ENCODE assay signal across 26 mouse cellular contexts in the genomic region with DNA sequence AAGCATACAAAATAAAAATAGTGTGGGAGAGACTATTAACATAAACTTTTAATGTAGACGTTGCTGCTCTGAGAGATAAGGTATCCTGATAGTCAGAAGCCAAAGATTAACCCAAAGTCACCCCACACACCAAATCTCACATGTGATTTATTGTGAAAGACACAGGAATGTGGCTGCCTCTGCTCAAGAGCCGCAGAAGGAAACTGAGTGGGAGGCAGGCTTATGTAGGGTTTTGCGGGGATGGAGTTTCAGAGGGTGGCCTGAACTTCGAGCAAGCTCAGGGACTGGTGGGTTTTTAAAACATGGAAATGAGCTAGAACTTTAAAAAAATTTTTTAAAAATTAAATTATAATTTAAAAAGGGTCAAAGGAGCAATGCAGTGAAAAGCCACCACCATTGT. TPM values are rescaled to one million over a fixed set of nuclear protein-coding genes. Genes with fewer than 3 reads are reported as not detected.
A peak's percentile ranks its signal among the peaks of the same experiment; 100 is the strongest.
DNase-seq lines count a peak whose midpoint lies in the region; ATAC-seq and TF ChIP-seq lines count a peak whose summit lies in the region.
"Had no signal": no experiment of that assay in that cellular context is flagged by ENCODE, and none has a peak within 500 bp of the region (broad histone marks: within the 10 kb centered on the region; RNA-seq: fewer than 3 reads in every experiment).

No protein-coding gene starts in this region.

- TF ChIP-seq EP300 in lung, postnatal 0 days (IDR thresholded peaks at IDR 0.05): no peak

- no peak overlapping the region for H3K9ac ChIP-seq in kidney, postnatal 0 days (ENCODE audit: low read depth, low read length)
- no peak overlapping the region for H3K9ac ChIP-seq in intestine, embryonic 16.5 days (ENCODE audit: low read depth, low read length)
- no peak overlapping the region for H3K9ac ChIP-seq in lung, postnatal 0 days (replicated peaks; ENCODE audit: low read depth)
- H3K9ac ChIP-seq: embryonic facial prominence, embryonic 13.5 days; forebrain, embryonic 12.5 days; forebrain, embryonic 15.5 days; hindbrain, embryonic 13.5 days had no signal

- 28% methylated on average over 4 of the region's 4 CpGs for WGBS in kidney, postnatal 0 days
- 54% methylated on average over 4 of the region's 4 CpGs for WGBS in intestine, embryonic 16.5 days
- WGBS in lung, postnatal 0 days: 50% methylated on average over 4 of the region's 4 CpGs

- H3K27me3 ChIP-seq in kidney, postnatal 0 days (ENCODE audit: insufficient read depth, low read length): peaks cover 14% of the 10 kb centered on the region; the same call in 1 of the 2 replicates
- H3K27me3 ChIP-seq in intestine, embryonic 16.5 days (replicated peaks; ENCODE audit: control insufficient read depth, insufficient read depth, low read length): peaks cover 7% of the 10 kb centered on the region
- H3K27me3 ChIP-seq in lung, postnatal 0 days (replicated peaks; ENCODE audit: insufficient read depth, low read length): 0 out of 2 replicates have a peak, but pooled peaks cover 16% of the 10 kb centered on the region

- H3K4me2 ChIP-seq in kidney, postnatal 0 days (ENCODE audit: low read length): no peak overlapping the region
- H3K4me2 ChIP-seq in intestine, embryonic 16.5 days (ENCODE audit: low read depth, low read length): no peak overlapping the region
- H3K4me2 ChIP-seq in lung, postnatal 0 days (replicated peaks; ENCODE audit: low read depth, low read length): no peak overlapping the region
- H3K4me2 ChIP-seq: embryonic facial prominence, embryonic 13.5 days; forebrain, embryonic 12.5 days; forebrain, embryonic 15.5 days; heart, embryonic 11.5 days; hindbrain, embryonic 13.5 days had no signal

- DNase-seq in kidney, postnatal 0 days (ENCODE audit: low spot score): peak; percentile 53
- no peak for DNase-seq in kidney, adult 11 months
- peak; percentile 22 for DNase-seq in brain, adult 2 months (ENCODE audit: low read depth, low spot score)
- DNase-seq in lung, postnatal 0 days (ENCODE audit: low spot score): no peak
- no peak for DNase-seq in frontal cortex, postnatal 36 days (ENCODE audit: low spot score in 2 of 2)
- DNase-seq: adrenal gland, adult 2 months; adrenal gland, postnatal 14 days; cerebellum, adult 11-12 months; cerebellum, adult 8-10 months; cerebellum, postnatal 10 days; cerebellum, postnatal 36 days; embryo, embryonic 11 days; gastrocnemius, postnatal 10 days; gastrocnemius, postnatal 36 days; heart, postnatal 36 days had no signal

- no peak overlapping the region for H3K27ac ChIP-seq in kidney, postnatal 0 days
- H3K27ac ChIP-seq in intestine, embryonic 16.5 days (ENCODE audit: low read length): peak overlapping the region; percentile 69
- no peak overlapping the region for H3K27ac ChIP-seq in lung, postnatal 0 days (ENCODE audit: low read length)
- H3K27ac ChIP-seq: embryonic facial prominence, embryonic 10.5 days; embryonic facial prominence, embryonic 13.5 days; forebrain, embryonic 12.5 days; forebrain, embryonic 15.5 days; hindbrain, embryonic 10.5 days; hindbrain, embryonic 13.5 days had no signal

- no peak for TF ChIP-seq CTCF in kidney, postnatal 0 days (IDR thresholded peaks at IDR 0.05; ENCODE audit: low read depth)
- no peak for TF ChIP-seq CTCF in lung, postnatal 0 days (IDR thresholded peaks at IDR 0.05)

- H3K4me1 ChIP-seq in kidney, postnatal 0 days (replicated peaks; ENCODE audit: insufficient read depth, low read length): peaks cover 6% of the 10 kb centered on the region; the same call in 1 of the 2 replicates
- peaks cover 15% of the 10 kb centered on the region for H3K4me1 ChIP-seq in intestine, embryonic 16.5 days (ENCODE audit: control insufficient read depth, insufficient read depth, low read length)
- H3K4me1 ChIP-seq in lung, postnatal 0 days (ENCODE audit: insufficient read depth, low read depth, low read length): peaks cover 8% of the 10 kb centered on the region; the same call in 1 of the 2 replicates

- H3K4me3 ChIP-seq in kidney, postnatal 0 days (replicated peaks; ENCODE audit: low read depth, low read length): no peak overlapping the region
- H3K4me3 ChIP-seq in intestine, embryonic 16.5 days (ENCODE audit: low read length): no peak overlapping the region
- no peak overlapping the region for H3K4me3 ChIP-seq in lung, postnatal 0 days (ENCODE audit: low read depth, low read length)
- H3K4me3 ChIP-seq: embryonic facial prominence, embryonic 10.5 days; embryonic facial prominence, embryonic 13.5 days; erythroblast, embryonic 14.5 days; forebrain, embryonic 12.5 days; forebrain, embryonic 15.5 days; hindbrain, embryonic 10.5 days; hindbrain, embryonic 13.5 days had no signal

- H3K36me3 ChIP-seq in kidney, postnatal 0 days (ENCODE audit: insufficient read depth, low read length): no peaks in the 10 kb centered on the region
- no peaks in the 10 kb centered on the region for H3K36me3 ChIP-seq in intestine, embryonic 16.5 days (ENCODE audit: control insufficient read depth, insufficient read depth, low read length)
- H3K36me3 ChIP-seq in lung, postnatal 0 days (ENCODE audit: insufficient read depth, low read length): no peaks in the 10 kb centered on the region
- H3K36me3 ChIP-seq: embryonic facial prominence, embryonic 10.5 days; embryonic facial prominence, embryonic 13.5 days; forebrain, embryonic 12.5 days; forebrain, embryonic 15.5 days; hindbrain, embryonic 10.5 days; hindbrain, embryonic 13.5 days had no signal

- H3K9me3 ChIP-seq in kidney, postnatal 0 days (replicated peaks; ENCODE audit: low read length): no peaks in the 10 kb centered on the region
- no peaks in the 10 kb centered on the region for H3K9me3 ChIP-seq in intestine, embryonic 16.5 days (ENCODE audit: control insufficient read depth, low read length)
- H3K9me3 ChIP-seq in lung, postnatal 0 days (ENCODE audit: low read length): no peaks in the 10 kb centered on the region
- H3K9me3 ChIP-seq: embryonic facial prominence, embryonic 10.5 days; embryonic facial prominence, embryonic 13.5 days; forebrain, embryonic 12.5 days; forebrain, embryonic 15.5 days; hindbrain, embryonic 10.5 days; hindbrain, embryonic 13.5 days had no signal

- no peak for ATAC-seq in kidney, postnatal 0 days (replicated peaks; ENCODE audit: low FRiP score, low read depth)
- no peak for ATAC-seq in intestine, embryonic 16.5 days
- ATAC-seq in lung, postnatal 0 days: no peak
- ATAC-seq: CD4-positive, CD25-positive, alpha-beta regulatory T cell, adult 4 months; forebrain, embryonic 15.5 days; hindbrain, embryonic 16.5 days had no signal

RNA-seq across cellular contexts. Expression of a gene that starts 3.8 kb away (rescaled TPM):
- polyA plus RNA-seq in kidney, postnatal 0 days (2015; fragmentation: Nextera tagmentation; extraction: Ambion mirVana): 16.0 and 18.8 TPM in 2 replicates
- 46.4 and 48.0 TPM in 2 replicates for polyA plus RNA-seq in intestine, embryonic 16.5 days (2015; fragmentation: Nextera tagmentation; extraction: Ambion mirVana)
- 10.9 and 14.0 TPM in 2 replicates for polyA plus RNA-seq in lung, postnatal 0 days (2015; fragmentation: Nextera tagmentation; extraction: Ambion mirVana)
- polyA plus RNA-seq: erythroblast, embryonic 14.5 days had no signal

Comparison
In these comparisons a context has a peak if more than half of its experiments do, and no peak if none do; other contexts are left out.
1. DNase-seq: peak in kidney, postnatal 0 days (single experiment) and brain, adult 2 months (single experiment); none in kidney, adult 11 months (single experiment), lung, postnatal 0 days (single experiment) and frontal cortex, postnatal 36 days (0 of 2).